Mouse (Mus musculus) CH12.LX (cell line): Measurements from ENCODE around the gene Ptgir.

Source experiments
- CHD2 ChIP-seq: IDR thresholded peaks from 2 replicates; pipeline ENCODE4 v1.6.1; 2011; ENCODE audit warnings: low read length, improper control_type of control experiment
- CTCF ChIP-seq, 2 experiments: IDR thresholded peaks in 1 of 2; conservative IDR thresholded peaks in 1 of 2; 2 replicates each; pipeline ENCODE4 v1.5.1; 2011 to 2012; ENCODE audit warnings: low read depth in 2 of 2, low read length in 2 of 2, improper control_type of control experiment in 1 of 2, inconsistent platforms in 1 of 2, mild to moderate bottlenecking in 1 of 2, moderate library complexity in 1 of 2
- E2F4 ChIP-seq: IDR thresholded peaks from 2 replicates; pipeline ENCODE4 v1.6.1; 2011; ENCODE audit warnings: low read depth, low read length, improper control_type of control experiment; ENCODE audit not compliant: insufficient replicate concordance
- HCFC1 ChIP-seq: IDR thresholded peaks from 2 replicates; pipeline ENCODE4 v1.6.1; 2012; ENCODE audit warnings: low read depth, mild to moderate bottlenecking, inconsistent platforms, low read length, improper control_type of control experiment
- POLR2A ChIP-seq: IDR thresholded peaks from 2 replicates; pipeline ENCODE4 v1.6.1; 2011; ENCODE audit warnings: low read depth, mild to moderate bottlenecking, improper control_type of control experiment, low read length
- UBTF ChIP-seq: IDR thresholded peaks from 2 replicates; pipeline ENCODE4 v1.6.1; 2012; ENCODE audit warnings: low read depth, mild to moderate bottlenecking, inconsistent platforms, low read length, improper control_type of control experiment, moderate library complexity
- USF2 ChIP-seq: conservative IDR thresholded peaks from 2 replicates; pipeline ENCODE4 v1.6.1; 2011; ENCODE audit warnings: low read depth, low read length, improper control_type of control experiment

GRCm38 (mm10) chr7:16944061-16944807 lies 37.9 kb downstream of the Ptgir start, which contains the start of gene Pnmal2:
- no peak for TF ChIP-seq USF2
- 0 out of 2 replicates have a peak, but pooled peaks have one; percentile 25 for TF ChIP-seq POLR2A
- TF ChIP-seq CHD2, result no peak
- no peak for TF ChIP-seq E2F4
- no peak for TF ChIP-seq HCFC1
- TF ChIP-seq CTCF (conservative IDR thresholded peaks at IDR 0.05 in 1 of 2, IDR thresholded peaks at IDR 0.05 in 1 of 2; ENCODE audit: low read depth in 2 of 2, low read length in 2 of 2), result no peak
- TF ChIP-seq UBTF, result no peak
